Mouse (Mus musculus) stomach, embryonic 15.5 days (tissue): Measurements from ENCODE around the gene Cd5. TPM values are rescaled to one million over a fixed set of nuclear protein-coding genes. Genes with fewer than 3 reads are reported as not detected.
A peak's percentile ranks its signal among the peaks of the same experiment; 100 is the strongest.

Source experiments
- ATAC-seq: fragments of 200-750 bp; cut with Nextera tagmentation; 2 replicates; pipeline ENCODE4 v1.8.0; 2017; ENCODE audit warnings: low read depth, moderate number of reproducible peaks, moderate TSS enrichment; ENCODE audit not compliant: insufficient read depth, low FRiP score
- H3K27ac ChIP-seq: fragments of 300-500 bp; sonication (generic); 2 replicates; pipeline ENCODE4 v1.5.1; 2015; ENCODE audit warnings: mild to moderate bottlenecking, inconsistent platforms
- H3K27me3 ChIP-seq: fragments of 300-500 bp; sonication (generic); replicated peaks from 2 replicates; pipeline ENCODE4 v1.6.1; 2015; ENCODE audit warnings: inconsistent platforms
- H3K36me3 ChIP-seq: fragments of 300-500 bp; sonication (generic); 2 replicates; pipeline ENCODE4 v1.6.1; 2015; ENCODE audit warnings: inconsistent platforms
- H3K4me1 ChIP-seq: fragments of 300-500 bp; sonication (generic); 2 replicates; pipeline ENCODE4 v1.6.1; 2015; ENCODE audit warnings: inconsistent platforms
- H3K4me2 ChIP-seq: fragments of 300-500 bp; sonication (generic); 2 replicates; pipeline ENCODE4 v1.6.1; 2015; ENCODE audit warnings: mild to moderate bottlenecking, inconsistent platforms
- H3K4me3 ChIP-seq: fragments of 300-500 bp; sonication (generic); replicated peaks from 2 replicates; pipeline ENCODE4 v1.5.1; 2015; ENCODE audit warnings: inconsistent platforms
- H3K9ac ChIP-seq: fragments of 300-500 bp; sonication (generic); 2 replicates; pipeline ENCODE4 v1.6.1; 2015; ENCODE audit warnings: inconsistent platforms
- H3K9me3 ChIP-seq: fragments of 300-500 bp; sonication (generic); 2 replicates; pipeline ENCODE4 v1.6.1; 2016; ENCODE audit warnings: inconsistent platforms
- WGBS: fragments of 180-500 bp; shearing (Covaris S2); methylation state at CpG from one replicate; pipeline ENCODE4 v1.1.7; 2015; 5-methylcytosine and 5-hydroxymethylcytosine counted together
- polyA plus RNA-seq: library from polyadenylated mRNA; unstranded; fragments of >200 nt; fragmentation: Nextera tagmentation; extraction: Ambion mirVana; gene quantifications from 2 replicates; pipeline ENCODE4 v1.2.1, GENCODE M21; 2015

Gene Cd5
- polyA plus RNA-seq, 1 experiment from 2014 or later = 1.9 TPM

- H3K4me1 ChIP-seq = no peaks in the 10 kb centered on the region
- H3K36me3 ChIP-seq = no peaks in the 10 kb centered on the region
- H3K27me3 ChIP-seq = no peaks in the 10 kb centered on the region
- no peak overlapping the region for H3K4me2 ChIP-seq
- whole genome bisulfite sequencing = 86% methylated on average over 6 of the region's 6 CpGs
- H3K4me3 ChIP-seq = no peak overlapping the region
- no peak for ATAC-seq
- no peak overlapping the region for H3K27ac ChIP-seq
- H3K9me3 ChIP-seq = no peaks in the 10 kb centered on the region
- no peak overlapping the region for H3K9ac ChIP-seq
These were observed 764 bp downstream of the Cd5 start for GRCm38 (mm10) chr19:10738038-10738437.

GRCm38 (mm10) chr19:10735861-10736260, 2.9 kb downstream of the Cd5 start:
- H3K4me1 ChIP-seq = no peaks in the 10 kb centered on the region
- 92% methylated on average over 7 of the region's 7 CpGs for WGBS
- H3K4me3 ChIP-seq = no peak overlapping the region
- H3K36me3 ChIP-seq = no peaks in the 10 kb centered on the region
- H3K4me2 ChIP-seq = no peak overlapping the region
- H3K9ac ChIP-seq = no peak overlapping the region
- H3K9me3 ChIP-seq = no peaks in the 10 kb centered on the region
- ATAC-seq = no peak
- H3K27ac ChIP-seq = no peak overlapping the region
- no peaks in the 10 kb centered on the region for H3K27me3 ChIP-seq

GRCm38 (mm10) chr19:10735061-10735460, 3.7 kb downstream of the Cd5 start:
- Histone ChIP-seq H3K36me3 (no peaks in the 10 kb centered on the region), H3K27ac (no peak overlapping the region), H3K9ac (no peak overlapping the region), H3K4me2 (no peak overlapping the region), H3K9me3 (no peaks in the 10 kb centered on the region), H3K4me1 (no peaks in the 10 kb centered on the region), H3K4me3 (no peak overlapping the region), H3K27me3 (no peaks in the 10 kb centered on the region)
- WGBS = 77% methylated on average over 3 of the region's 3 CpGs
- ATAC-seq = no peak

GRCm38 (mm10) chr19:10734554-10734953, 4.2 kb downstream of the Cd5 start:
- no peaks in the 10 kb centered on the region for H3K27me3 ChIP-seq
- no peak overlapping the region for H3K27ac ChIP-seq
- H3K9ac ChIP-seq = no peak overlapping the region
- no peak for ATAC-seq
- no peak overlapping the region for H3K4me3 ChIP-seq
- H3K36me3 ChIP-seq = no peaks in the 10 kb centered on the region
- no peaks in the 10 kb centered on the region for H3K4me1 ChIP-seq
- no peak overlapping the region for H3K4me2 ChIP-seq
- H3K9me3 ChIP-seq = no peaks in the 10 kb centered on the region
- WGBS = 81% methylated on average over 7 of the region's 7 CpGs

GRCm38 (mm10) chr19:10733501-10734127, 5.2 kb downstream of the Cd5 start:
- Histone ChIP-seq H3K9ac (no peak overlapping the region), H3K27me3 (no peaks in the 10 kb centered on the region), H3K9me3 (no peaks in the 10 kb centered on the region), H3K36me3 (no peaks in the 10 kb centered on the region), H3K4me3 (no peak overlapping the region), H3K27ac (no peak overlapping the region), H3K4me1 (no peaks in the 10 kb centered on the region), H3K4me2 (no peak overlapping the region)
- no peak for ATAC-seq
- WGBS = 75% methylated on average over 10 of the region's 10 CpGs

GRCm38 (mm10) chr19:10732741-10733140, 6.1 kb downstream of the Cd5 start:
- Histone ChIP-seq H3K27me3 (no peaks in the 10 kb centered on the region), H3K4me2 (no peak overlapping the region), H3K36me3 (no peaks in the 10 kb centered on the region), H3K9ac (no peak overlapping the region), H3K4me1 (no peaks in the 10 kb centered on the region), H3K27ac (no peak overlapping the region), H3K4me3 (no peak overlapping the region), H3K9me3 (no peaks in the 10 kb centered on the region)
- 88% methylated on average over 7 of the region's 7 CpGs for WGBS
- no peak for ATAC-seq

GRCm38 (mm10) chr19:10731975-10732374, 6.8 kb downstream of the Cd5 start:
- Histone ChIP-seq H3K4me2 (no peak overlapping the region), H3K9me3 (no peaks in the 10 kb centered on the region), H3K27ac (no peak overlapping the region), H3K36me3 (no peaks in the 10 kb centered on the region), H3K27me3 (no peaks in the 10 kb centered on the region), H3K4me1 (no peaks in the 10 kb centered on the region), H3K9ac (no peak overlapping the region), H3K4me3 (no peak overlapping the region)
- WGBS = 86% methylated on average over 7 of the region's 7 CpGs
- ATAC-seq = no peak

- Histone ChIP-seq H3K27me3 (no peaks in the 10 kb centered on the region), H3K27ac (peak overlapping the region; percentile 80), H3K4me3 (no peak overlapping the region), H3K4me1 (no peaks in the 10 kb centered on the region), H3K9me3 (no peaks in the 10 kb centered on the region), H3K36me3 (no peaks in the 10 kb centered on the region), H3K9ac (no peak overlapping the region), H3K4me2 (no peak overlapping the region)
- 61% methylated on average over 5 of the region's 5 CpGs for WGBS
- no peak for ATAC-seq
These were observed 8.3 kb downstream of the Cd5 start for GRCm38 (mm10) chr19:10730469-10730868.

- Histone ChIP-seq H3K4me2 (no peak overlapping the region), H3K4me3 (no peak overlapping the region), H3K36me3 (no peaks in the 10 kb centered on the region), H3K27me3 (no peaks in the 10 kb centered on the region), H3K9ac (no peak overlapping the region), H3K9me3 (no peaks in the 10 kb centered on the region), H3K4me1 (no peaks in the 10 kb centered on the region), H3K27ac (peak overlapping the region; percentile 80)
- 70% methylated on average over 10 of the region's 10 CpGs for WGBS
- ATAC-seq = peak; percentile 56
These were observed 8.9 kb downstream of the Cd5 start for GRCm38 (mm10) chr19:10729889-10730288.

GRCm38 (mm10) chr19:10724629-10725363, 14.0 kb downstream of the Cd5 start:
- ATAC-seq = no peak
- Histone ChIP-seq H3K27ac (peak overlapping the region; percentile 72), H3K4me2 (no peak overlapping the region), H3K27me3 (no peaks in the 10 kb centered on the region), H3K4me1 (0 out of 2 replicates have a peak, but pooled peaks cover 17% of the 10 kb centered on the region), H3K9me3 (no peaks in the 10 kb centered on the region), H3K4me3 (no peak overlapping the region), H3K9ac (no peak overlapping the region), H3K36me3 (no peaks in the 10 kb centered on the region)
- 78% methylated on average over 13 of the region's 13 CpGs for WGBS

GRCm38 (mm10) chr19:10723649-10724048, 15.2 kb downstream of the Cd5 start:
- WGBS = 39% methylated on average over 5 of the region's 5 CpGs
- Histone ChIP-seq H3K36me3 (no peaks in the 10 kb centered on the region), H3K9me3 (no peaks in the 10 kb centered on the region), H3K27ac (peak overlapping the region; percentile 72), H3K4me3 (no peak overlapping the region), H3K4me1 (0 out of 2 replicates have a peak, but pooled peaks cover 17% of the 10 kb centered on the region), H3K4me2 (no peak overlapping the region), H3K9ac (no peak overlapping the region), H3K27me3 (no peaks in the 10 kb centered on the region)
- no peak for ATAC-seq

- H3K27me3 ChIP-seq = no peaks in the 10 kb centered on the region
- WGBS = 18% methylated on average over 13 of the region's 13 CpGs
- H3K27ac ChIP-seq = peak overlapping the region; percentile 67
- no peaks in the 10 kb centered on the region for H3K9me3 ChIP-seq
- no peak overlapping the region; the same call in 1 of the 2 replicates for H3K4me2 ChIP-seq
- no peak overlapping the region for H3K9ac ChIP-seq
- H3K36me3 ChIP-seq = no peaks in the 10 kb centered on the region
- H3K4me1 ChIP-seq = 0 out of 2 replicates have a peak, but pooled peaks cover 17% of the 10 kb centered on the region
- ATAC-seq = no peak
- H3K4me3 ChIP-seq = no peak overlapping the region
These were observed 15.7 kb downstream of the Cd5 start for GRCm38 (mm10) chr19:10723084-10723483.
